In genomic region chr16:85121983-85122382, GRCm38 (mm10) we compare ENCODE assay signal across 12 mouse cellular contexts.
"Had no signal": no experiment of that assay in that cellular context is flagged by ENCODE, and none has a peak within 500 bp of the region (broad histone marks: within the 10 kb centered on the region; RNA-seq: fewer than 3 reads in every experiment).

No protein-coding gene starts in this region.

- H3K4me3 ChIP-seq: limb, embryonic 10.5 days; liver, embryonic 12.5 days; lung, embryonic 15.5 days; megakaryocyte, embryonic 14.5 days; midbrain, embryonic 12.5 days; myocyte; stomach, embryonic 15.5 days had no signal

- H3K9ac ChIP-seq: liver, embryonic 12.5 days; lung, embryonic 15.5 days; midbrain, embryonic 12.5 days; stomach, embryonic 15.5 days had no signal

- H3K9me3 ChIP-seq: limb, embryonic 10.5 days; liver, embryonic 12.5 days; lung, embryonic 15.5 days; midbrain, embryonic 12.5 days; stomach, embryonic 15.5 days had no signal

- H3K36me3 ChIP-seq: liver, embryonic 12.5 days had no signal

- H3K4me2 ChIP-seq: liver, embryonic 12.5 days; lung, embryonic 15.5 days; midbrain, embryonic 12.5 days; stomach, embryonic 15.5 days had no signal

- H3K27me3 ChIP-seq: liver, embryonic 12.5 days; lung, embryonic 15.5 days; megakaryocyte, embryonic 14.5 days; midbrain, embryonic 12.5 days; stomach, embryonic 15.5 days had no signal

- ATAC-seq: liver, embryonic 12.5 days had no signal

- H3K4me1 ChIP-seq: liver, embryonic 12.5 days; megakaryocyte, embryonic 14.5 days had no signal

- DNase-seq: kidney, adult 11 months; kidney, adult 9 months; kidney, postnatal 10 days; right cerebral cortex, postnatal 14 days; thymus, postnatal 36 days had no signal

- H3K27ac ChIP-seq: limb, embryonic 10.5 days; liver, embryonic 12.5 days; lung, embryonic 15.5 days; midbrain, embryonic 12.5 days; stomach, embryonic 15.5 days had no signal
